Mouse (Mus musculus) hindbrain, embryonic 16.5 days (tissue): ENCODE results near the gene Smim6. TPM values are rescaled to one million over a fixed set of nuclear protein-coding genes. Genes with fewer than 3 reads are reported as not detected.
A peak's percentile ranks its signal among the peaks of the same experiment; 100 is the strongest.

Experiments used
- ATAC-seq: fragments of 200-750 bp; cut with Nextera tagmentation; 2 replicates; pipeline ENCODE4 v1.8.0; 2017; ENCODE audit warnings: moderate TSS enrichment, moderate library complexity
- H3K27ac ChIP-seq: fragments of 300-500 bp; sonication (generic); 2 replicates; pipeline ENCODE4 v1.5.1; 2014; ENCODE audit warnings: low read depth, mild to moderate bottlenecking, control low read depth, low read length, moderate library complexity
- H3K27me3 ChIP-seq: fragments of 300-500 bp; sonication (generic); replicated peaks from 2 replicates; pipeline ENCODE4 v1.6.1; 2014; ENCODE audit warnings: low read length; ENCODE audit not compliant: control insufficient read depth, insufficient read depth
- H3K36me3 ChIP-seq: fragments of 300-500 bp; sonication (generic); 2 replicates; pipeline ENCODE4 v1.6.1; 2014; ENCODE audit warnings: mild to moderate bottlenecking, low read length, moderate library complexity, mixed read lengths; ENCODE audit not compliant: control insufficient read depth, insufficient read depth
- H3K4me1 ChIP-seq: fragments of 300-500 bp; sonication (generic); 2 replicates; pipeline ENCODE4 v1.6.1; 2014; ENCODE audit warnings: low read depth, low read length; ENCODE audit not compliant: control insufficient read depth, insufficient read depth
- H3K4me2 ChIP-seq: fragments of 300-500 bp; sonication (generic); 2 replicates; pipeline ENCODE4 v1.6.1; 2014; ENCODE audit warnings: mild to moderate bottlenecking, low read length, control low read depth, moderate library complexity
- H3K4me3 ChIP-seq: fragments of 300-500 bp; sonication (generic); 2 replicates; pipeline ENCODE4 v1.5.1; 2014; ENCODE audit warnings: mild to moderate bottlenecking, low read length, control low read depth, moderate library complexity
- H3K9ac ChIP-seq: fragments of 300-500 bp; sonication (generic); 2 replicates; pipeline ENCODE4 v1.6.1; 2014; ENCODE audit warnings: low read depth, mild to moderate bottlenecking, control low read depth, low read length, moderate library complexity
- H3K9me3 ChIP-seq: fragments of 300-500 bp; sonication (generic); 2 replicates; pipeline ENCODE4 v1.6.1; 2014; ENCODE audit warnings: mild to moderate bottlenecking, low read length, moderate library complexity; ENCODE audit not compliant: control insufficient read depth
- WGBS: fragments of 180-500 bp; shearing (Covaris S2); extraction: QIAGEN DNeasy Blood & Tissue Kit; methylation state at CpG from one replicate; pipeline ENCODE4 v1.1.7; 2014; 5-methylcytosine and 5-hydroxymethylcytosine counted together
- polyA plus RNA-seq: library from polyadenylated mRNA; unstranded; fragments of >200 nt; fragmentation: Nextera tagmentation; extraction: Ambion mirVana; gene quantifications from 2 replicates; pipeline ENCODE4 v1.2.1, GENCODE M21; 2015

Gene Smim6
- polyA plus RNA-seq, 1 experiment from 2014 or later: 0.58 TPM

DNA sequence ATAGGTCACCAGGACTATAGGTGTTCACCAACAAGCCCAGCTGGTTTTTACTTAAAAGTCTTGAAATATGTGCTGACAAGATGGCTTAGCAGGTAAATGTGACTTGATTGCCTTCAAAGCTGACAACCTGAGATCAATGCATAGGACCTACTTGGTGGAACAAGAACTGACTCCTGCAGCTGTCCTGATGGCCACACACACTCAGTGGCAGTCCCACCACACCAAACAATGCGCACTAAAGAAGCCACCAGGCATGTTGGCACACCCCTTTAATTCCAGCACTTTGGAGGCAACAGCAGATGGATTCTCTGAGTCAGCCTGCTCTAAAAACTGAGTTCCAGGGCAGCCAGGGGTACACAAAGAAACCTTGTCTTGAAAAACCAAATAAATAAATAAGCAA, 10.2 kb downstream of the Smim6 start:
- ATAC-seq: no peak
- no peak overlapping the region for H3K4me2 ChIP-seq
- H3K4me3 ChIP-seq: no peak overlapping the region
- WGBS: 89% methylated on average over 1 of the region's 1 CpGs
- peaks cover 2% of the 10 kb centered on the region; the same call in 1 of the 2 replicates for H3K36me3 ChIP-seq
- no peak overlapping the region for H3K9ac ChIP-seq
- no peaks in the 10 kb centered on the region for H3K9me3 ChIP-seq
- H3K27ac ChIP-seq: no peak overlapping the region
- H3K27me3 ChIP-seq: no peaks in the 10 kb centered on the region
- H3K4me1 ChIP-seq: no peaks in the 10 kb centered on the region

DNA sequence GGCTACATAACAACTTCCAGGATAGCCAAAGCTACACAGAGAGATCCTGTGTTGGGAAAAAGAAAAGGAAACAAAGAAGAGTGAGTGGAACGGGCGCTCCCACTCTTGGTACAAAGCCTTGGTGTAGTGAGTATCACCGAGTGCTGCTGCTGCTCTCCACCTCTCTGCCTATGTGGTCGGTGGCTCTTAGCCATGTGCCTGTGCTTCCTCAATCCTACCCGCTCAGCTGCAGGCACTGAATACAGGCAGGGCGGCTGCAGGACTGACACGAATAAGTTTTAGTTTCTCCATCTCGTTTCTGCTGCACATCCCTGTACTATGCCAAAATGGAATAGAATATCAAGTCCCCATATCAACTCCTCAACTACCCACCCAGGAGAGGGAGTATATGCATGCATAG, 17.2 kb downstream of the Smim6 start:
- ATAC-seq: no peak
- H3K4me1 ChIP-seq: peaks cover 11% of the 10 kb centered on the region
- peaks cover 2% of the 10 kb centered on the region; the same call in 1 of the 2 replicates for H3K36me3 ChIP-seq
- WGBS: 92% methylated on average over 8 of the region's 8 CpGs
- no peak overlapping the region for H3K4me2 ChIP-seq
- H3K4me3 ChIP-seq: no peak overlapping the region
- H3K27ac ChIP-seq: no peak overlapping the region
- no peak overlapping the region for H3K9ac ChIP-seq
- H3K27me3 ChIP-seq: no peaks in the 10 kb centered on the region
- no peaks in the 10 kb centered on the region for H3K9me3 ChIP-seq

DNA sequence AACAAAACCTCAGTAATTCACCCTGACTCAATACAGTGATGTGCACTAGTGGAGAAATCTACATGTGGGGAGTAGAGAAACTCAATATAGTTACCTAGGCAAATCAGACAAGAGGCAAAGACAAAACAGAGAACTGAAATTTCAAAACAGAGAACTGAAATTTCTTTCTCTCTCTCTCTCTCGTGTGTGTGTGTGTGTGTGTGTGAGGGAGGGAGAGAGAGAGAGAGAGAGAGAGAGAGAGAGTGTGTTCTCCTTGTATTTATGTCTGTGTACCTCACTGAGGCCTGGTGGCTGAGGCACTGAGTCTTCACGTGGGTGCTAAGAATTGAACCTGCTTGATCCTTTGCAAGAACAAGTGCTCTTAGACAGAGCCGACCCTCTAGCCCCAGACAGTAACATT, 18.0 kb downstream of the Smim6 start:
- Histone ChIP-seq H3K4me2 (no peak overlapping the region), H3K4me3 (no peak overlapping the region), H3K27ac (no peak overlapping the region), H3K9me3 (no peaks in the 10 kb centered on the region), H3K36me3 (no peaks in the 10 kb centered on the region), H3K27me3 (no peaks in the 10 kb centered on the region), H3K9ac (no peak overlapping the region), H3K4me1 (peaks cover 18% of the 10 kb centered on the region)
- 76% methylated on average over 3 of the region's 3 CpGs for WGBS
- no peak for ATAC-seq

DNA sequence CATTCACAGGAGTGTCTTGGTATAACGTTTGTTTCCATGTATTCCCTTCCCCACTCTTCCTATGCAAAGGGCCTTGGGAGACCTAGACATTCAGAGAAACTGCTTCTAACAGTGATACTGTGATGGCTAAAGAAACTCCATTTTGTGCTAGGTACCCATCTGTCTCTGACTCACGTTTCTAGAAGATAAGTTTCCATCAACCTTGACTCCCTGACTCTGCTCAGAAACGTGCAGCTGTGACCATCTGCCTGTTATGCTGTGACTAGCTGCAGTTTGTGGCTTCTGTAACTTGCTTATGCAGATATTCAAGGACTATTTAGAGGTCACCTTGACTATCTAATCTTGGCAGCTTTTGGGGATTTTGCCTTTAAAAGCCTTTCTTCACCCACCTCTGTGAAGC, 19.4 kb downstream of the Smim6 start:
- Histone ChIP-seq H3K9ac (no peak overlapping the region), H3K27me3 (no peaks in the 10 kb centered on the region), H3K36me3 (no peaks in the 10 kb centered on the region), H3K4me2 (no peak overlapping the region), H3K9me3 (no peaks in the 10 kb centered on the region), H3K4me3 (no peak overlapping the region), H3K4me1 (peaks cover 25% of the 10 kb centered on the region), H3K27ac (no peak overlapping the region)
- WGBS: 81% methylated on average over 3 of the region's 3 CpGs
- ATAC-seq: no peak

DNA sequence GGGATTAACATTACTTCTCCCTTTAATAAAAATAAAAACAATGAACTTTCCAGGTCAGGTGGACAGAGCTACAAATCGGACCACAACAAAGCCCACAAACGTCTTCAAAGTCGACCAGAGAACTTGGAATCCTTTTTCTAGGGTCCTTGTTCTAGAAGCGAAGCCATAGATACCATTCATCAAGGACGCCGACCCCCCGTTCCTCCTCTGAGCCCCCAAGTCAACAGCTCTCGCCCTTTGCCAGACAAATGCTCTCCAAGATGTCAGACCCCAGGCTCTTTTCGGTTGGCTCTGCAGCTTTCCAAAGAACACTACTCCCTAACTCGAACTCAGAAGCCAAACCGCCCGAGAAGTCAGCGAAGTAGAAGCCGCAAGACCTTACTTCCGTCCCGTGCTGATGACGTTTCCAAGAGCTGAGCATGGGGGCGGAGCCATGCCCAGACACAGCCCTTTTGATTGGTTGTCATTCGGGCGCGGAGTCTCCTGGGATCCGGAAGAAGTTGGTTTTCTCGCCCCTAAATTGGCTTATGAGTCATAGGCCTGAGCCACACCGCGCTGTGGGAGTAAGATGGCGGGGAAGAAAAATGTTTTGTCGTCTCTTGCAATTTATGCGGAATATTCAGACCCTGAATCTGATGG, 21.4 kb downstream of the Smim6 start, which contains the start of the genes Sap30bp and Recql5:
Gene Sap30bp, plus strand, starts transcription at position 175 of the 639 bp plus-strand sequence.
Gene Recql5, minus strand, starts transcription at position 370 of the 639 bp plus-strand sequence.
- Histone ChIP-seq H3K9me3 (no peaks in the 10 kb centered on the region), H3K4me3 (peak within 1 kb of the TSS; percentile 97), H3K4me1 (peaks cover 25% of the 10 kb centered on the region), H3K27ac (peak within 1 kb of the TSS; percentile 67; the same call in 1 of the 2 replicates), H3K27me3 (no peaks in the 10 kb centered on the region), H3K9ac (peak within 1 kb of the TSS; percentile 88), H3K36me3 (peaks cover 3% of the 10 kb centered on the region), H3K4me2 (peak within 1 kb of the TSS; percentile 94)
- peak; percentile 100 for ATAC-seq
- WGBS: under 1% methylated on average over 28 of the region's 28 CpGs

DNA sequence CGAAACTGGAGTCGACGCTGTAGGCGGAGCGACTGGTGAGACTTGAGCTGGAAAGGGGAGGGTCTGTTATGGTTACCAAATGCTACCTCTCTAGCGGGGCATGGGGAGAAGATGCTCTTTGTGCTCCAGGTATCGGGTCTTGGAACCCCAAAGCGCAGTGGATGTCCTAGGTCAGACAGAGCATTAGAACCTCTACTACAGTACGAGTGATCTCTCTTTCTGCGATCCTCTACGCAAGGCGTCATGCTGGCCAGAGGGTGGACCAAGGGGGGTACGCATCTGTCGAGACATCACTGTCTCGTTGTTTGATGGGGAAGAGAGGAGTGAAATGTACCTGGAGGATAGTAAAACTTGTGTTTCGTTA, 21.9 kb downstream of the Smim6 start:
- no peaks in the 10 kb centered on the region for H3K9me3 ChIP-seq
- ATAC-seq: peak; percentile 77
- peaks cover 4% of the 10 kb centered on the region for H3K36me3 ChIP-seq
- H3K4me2 ChIP-seq: peak overlapping the region; percentile 94
- H3K4me1 ChIP-seq: peaks cover 25% of the 10 kb centered on the region
- H3K9ac ChIP-seq: peak overlapping the region; percentile 88
- H3K27me3 ChIP-seq: no peaks in the 10 kb centered on the region
- peak overlapping the region; percentile 97 for H3K4me3 ChIP-seq
- H3K27ac ChIP-seq: peak overlapping the region; percentile 67; the same call in 1 of the 2 replicates
- WGBS: under 1% methylated on average over 16 of the region's 16 CpGs

DNA sequence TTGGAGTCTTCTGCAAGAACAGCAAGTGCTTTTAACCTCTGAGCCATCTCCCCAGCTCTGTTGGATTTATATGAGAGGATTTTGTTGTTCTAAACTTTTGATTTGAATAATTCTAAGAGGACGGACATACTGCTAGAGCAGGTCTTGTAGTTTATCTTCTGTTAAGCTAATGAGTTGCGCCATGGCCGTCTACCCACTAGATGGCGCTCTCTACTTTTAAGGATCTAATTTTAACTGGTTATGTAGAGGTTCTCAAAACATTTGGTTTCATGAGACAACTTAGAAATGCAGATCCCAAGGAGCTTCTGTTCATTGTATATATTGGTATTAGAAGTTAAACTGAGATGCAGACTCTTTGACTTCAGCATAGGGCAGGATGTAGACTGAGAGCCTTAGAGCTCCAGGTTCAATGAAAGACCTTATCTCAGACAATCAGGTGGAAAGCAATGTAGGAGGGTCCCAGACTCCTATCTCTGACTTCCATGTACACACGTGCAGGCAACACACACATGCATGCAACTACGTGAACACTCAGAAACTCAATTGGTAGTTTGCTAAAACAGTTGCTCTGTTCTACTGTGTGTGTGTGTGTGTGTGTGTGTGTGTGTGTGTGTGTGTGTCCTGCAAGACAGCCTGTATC, 28.0 kb downstream of the Smim6 start:
- WGBS: 41% methylated on average over 6 of the region's 6 CpGs

DNA sequence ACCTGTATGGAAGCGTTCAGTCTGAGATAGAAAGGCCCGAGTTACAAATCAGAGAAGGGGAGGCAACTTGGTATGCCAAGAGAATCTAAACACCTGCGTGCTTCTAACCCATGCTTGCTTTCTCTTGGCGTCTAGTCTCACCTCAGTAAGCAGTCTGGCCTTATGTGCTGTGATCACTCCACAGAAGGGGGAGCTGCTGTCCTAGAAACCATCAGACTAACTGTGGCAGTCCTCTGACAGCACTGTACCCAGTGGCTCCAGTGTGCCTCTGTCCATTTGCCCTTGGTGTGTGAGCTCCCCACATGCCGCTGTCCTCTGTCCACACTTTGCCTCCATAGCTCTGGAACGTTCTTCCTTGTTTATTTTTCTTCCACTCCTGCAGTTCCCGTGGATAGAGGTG, 30.2 kb downstream of the Smim6 start:
- no peak for ATAC-seq
- no peak overlapping the region for H3K4me3 ChIP-seq
- peaks cover 22% of the 10 kb centered on the region for H3K36me3 ChIP-seq
- 88% methylated on average over 7 of the region's 7 CpGs for WGBS
- no peak overlapping the region for H3K4me2 ChIP-seq
- H3K27ac ChIP-seq: no peak overlapping the region
- no peak overlapping the region for H3K9ac ChIP-seq
- H3K9me3 ChIP-seq: no peaks in the 10 kb centered on the region
- no peaks in the 10 kb centered on the region for H3K27me3 ChIP-seq
- H3K4me1 ChIP-seq: no peaks in the 10 kb centered on the region

More for the DNA sequence above, 28.0 kb downstream of the Smim6 start:
- Histone ChIP-seq H3K9ac (no peak overlapping the region), H3K9me3 (no peaks in the 10 kb centered on the region), H3K36me3 (peaks cover 17% of the 10 kb centered on the region), H3K27me3 (no peaks in the 10 kb centered on the region), H3K4me3 (no peak overlapping the region), H3K4me2 (no peak overlapping the region), H3K27ac (no peak overlapping the region), H3K4me1 (peaks cover 7% of the 10 kb centered on the region)
- ATAC-seq: no peak

DNA sequence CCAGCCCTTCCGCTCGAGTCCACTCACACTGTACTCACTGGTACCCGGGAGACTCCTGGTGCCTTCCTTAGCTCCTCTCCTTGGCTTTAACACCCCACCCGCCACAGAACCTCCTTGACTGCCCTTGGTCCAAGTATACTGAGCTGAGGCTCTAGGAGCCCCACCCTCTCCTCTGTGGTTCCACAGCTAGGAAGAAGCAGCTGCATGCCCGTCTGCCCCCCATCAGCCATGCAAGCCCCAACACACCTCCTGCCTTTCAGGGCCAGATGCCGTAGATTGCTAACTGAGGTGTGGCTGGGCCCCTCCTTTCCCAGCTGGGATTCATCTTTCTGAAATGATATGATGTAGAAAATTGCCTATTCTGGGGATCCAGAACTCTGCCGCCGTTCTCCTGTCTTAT, 33.4 kb downstream of the Smim6 start:
- WGBS: 93% methylated on average over 8 of the region's 8 CpGs
- no peak for ATAC-seq
- H3K27me3 ChIP-seq: no peaks in the 10 kb centered on the region

More for the DNA sequence above, 33.4 kb downstream of the Smim6 start:
- Histone ChIP-seq H3K4me2 (no peak overlapping the region), H3K27ac (no peak overlapping the region), H3K4me1 (no peaks in the 10 kb centered on the region; the same call in 1 of the 2 replicates), H3K9ac (no peak overlapping the region), H3K4me3 (no peak overlapping the region), H3K36me3 (peaks cover 18% of the 10 kb centered on the region), H3K9me3 (no peaks in the 10 kb centered on the region)
